Mouse (Mus musculus) liver, embryonic 12.5 days (tissue): ENCODE results near the gene E030030I06Rik. TPM values are rescaled to one million over a fixed set of nuclear protein-coding genes. Genes with fewer than 3 reads are reported as not detected.
"Not testable (repeated sequence)": the region's sequence is repeated elsewhere in the genome, so short reads cannot be mapped to it uniquely, and the experiment has no call there.

Experiments
- ATAC-seq: fragments of 200-750 bp; cut with Nextera tagmentation; 2 replicates; pipeline ENCODE4 v1.8.0; 2017; ENCODE audit warnings: moderate number of reproducible peaks, mild to moderate bottlenecking, moderate library complexity
- H3K27ac ChIP-seq: fragments of 300-500 bp; sonication (generic); 2 replicates; pipeline ENCODE4 v1.5.1; 2016; ENCODE audit warnings: mild to moderate bottlenecking
- H3K27me3 ChIP-seq: fragments of 300-500 bp; sonication (generic); replicated peaks from 2 replicates; pipeline ENCODE4 v1.6.1; 2016; ENCODE audit warnings: mild to moderate bottlenecking, moderate library complexity
- H3K36me3 ChIP-seq: fragments of 300-500 bp; sonication (generic); 2 replicates; pipeline ENCODE4 v1.6.1; 2016; ENCODE audit warnings: mild to moderate bottlenecking, moderate library complexity
- H3K4me1 ChIP-seq: fragments of 300-500 bp; sonication (generic); 2 replicates; pipeline ENCODE4 v1.6.1; 2016
- H3K4me2 ChIP-seq: fragments of 300-500 bp; sonication (generic); 2 replicates; pipeline ENCODE4 v1.6.1; 2016; ENCODE audit warnings: mild to moderate bottlenecking, moderate library complexity
- H3K4me3 ChIP-seq: fragments of 300-500 bp; sonication (generic); 2 replicates; pipeline ENCODE4 v1.5.1; 2016; ENCODE audit warnings: mild to moderate bottlenecking, moderate library complexity
- H3K9ac ChIP-seq: fragments of 300-500 bp; sonication (generic); 2 replicates; pipeline ENCODE4 v1.6.1; 2016; ENCODE audit warnings: mild to moderate bottlenecking, moderate library complexity
- H3K9me3 ChIP-seq: fragments of 300-500 bp; sonication (generic); replicated peaks from 2 replicates; pipeline ENCODE4 v1.6.1; 2016; ENCODE audit warnings: mild to moderate bottlenecking, moderate library complexity
- whole genome bisulfite sequencing: fragments of 180-500 bp; shearing (Covaris S2); methylation state at CpG from one replicate; pipeline ENCODE4 v1.1.7; 2016; ENCODE audit not compliant: insufficient replicate concordance; 5-methylcytosine and 5-hydroxymethylcytosine counted together
- polyA plus RNA-seq: library from polyadenylated mRNA; unstranded; fragments of >200 nt; fragmentation: Nextera tagmentation; extraction: Ambion mirVana; gene quantifications from 2 replicates; pipeline ENCODE4 v1.2.1, GENCODE M21; 2016

E030030I06Rik gene
- 2.7 and 3.7 TPM in 2 replicates for polyA plus RNA-seq

DNA sequence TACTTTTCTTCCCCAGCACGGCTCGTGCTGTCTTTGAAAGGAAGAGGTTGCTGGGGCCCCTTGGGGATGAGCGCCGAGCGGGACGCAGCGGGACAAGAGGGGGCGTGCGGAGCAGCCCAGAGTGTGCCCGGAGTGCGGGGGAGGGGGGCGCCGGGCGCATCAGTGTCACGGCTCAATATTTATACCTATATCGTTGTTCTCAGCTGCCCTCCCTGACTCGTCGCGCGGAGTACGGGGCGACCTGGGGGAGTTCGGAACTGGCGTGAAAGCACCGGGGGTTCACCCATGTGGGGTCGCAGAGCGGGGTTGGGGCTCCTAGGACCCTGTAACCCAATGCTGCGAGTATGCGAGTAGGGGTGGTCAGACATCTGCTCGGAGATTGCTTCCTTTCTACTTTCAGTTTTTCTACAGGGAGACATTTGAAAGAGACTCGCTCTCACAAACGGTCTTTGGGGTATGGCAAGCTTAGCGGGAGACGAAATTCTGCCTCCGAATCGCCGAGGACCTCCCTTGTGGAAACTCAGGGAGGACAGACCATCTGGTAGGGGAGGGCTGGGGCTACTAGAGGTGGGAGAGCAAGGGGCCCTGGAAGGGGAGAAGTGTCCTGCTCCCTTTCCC lies at the start of gene E030030I06Rik:
Gene E030030I06Rik, minus strand, starts transcription at position 198 of the 618 bp plus-strand sequence.
- Histone ChIP-seq H3K4me2 (peak within 1 kb of the TSS; percentile 82), H3K9me3 (no peaks in the 10 kb centered on the region), H3K27me3 (peaks cover 58% of the 10 kb centered on the region), H3K4me3 (peak within 1 kb of the TSS; percentile 62), H3K9ac (peak within 1 kb of the TSS; percentile 61), H3K27ac (no peak within 1 kb of the TSS), H3K36me3 (no peaks in the 10 kb centered on the region), H3K4me1 (peaks cover 17% of the 10 kb centered on the region)
- WGBS, result under 1% methylated on average over 36 of the region's 37 CpGs
- ATAC-seq, result no peak

DNA sequence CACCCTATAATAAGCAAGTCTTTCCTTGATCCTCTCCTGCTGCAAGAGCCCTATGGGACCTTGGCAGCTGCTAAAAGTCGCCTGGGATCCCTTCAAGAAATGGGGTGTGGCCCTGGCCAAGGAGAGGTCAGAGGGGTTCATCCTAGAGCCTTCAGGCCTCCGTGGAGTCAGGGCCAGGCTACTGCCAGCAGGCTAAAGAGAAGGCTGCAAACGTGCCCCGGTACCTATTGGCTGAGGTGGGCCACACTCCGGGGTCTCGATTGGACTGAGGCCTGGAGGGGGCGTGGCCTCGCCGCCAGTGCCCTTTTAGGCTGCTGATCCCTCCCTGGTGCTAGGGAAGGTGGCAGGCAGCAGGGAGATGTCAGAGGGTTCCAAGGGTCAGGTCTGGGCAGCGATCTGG lies 42.0 kb upstream of the E030030I06Rik start:
- not testable (repeated sequence) for H3K4me1 ChIP-seq, ATAC-seq, H3K27ac ChIP-seq, H3K9ac ChIP-seq, H3K4me2 ChIP-seq, H3K9me3 ChIP-seq, H3K27me3 ChIP-seq, H3K36me3 ChIP-seq, H3K4me3 ChIP-seq
- 3% methylated on average over 9 of the region's 10 CpGs for WGBS

DNA sequence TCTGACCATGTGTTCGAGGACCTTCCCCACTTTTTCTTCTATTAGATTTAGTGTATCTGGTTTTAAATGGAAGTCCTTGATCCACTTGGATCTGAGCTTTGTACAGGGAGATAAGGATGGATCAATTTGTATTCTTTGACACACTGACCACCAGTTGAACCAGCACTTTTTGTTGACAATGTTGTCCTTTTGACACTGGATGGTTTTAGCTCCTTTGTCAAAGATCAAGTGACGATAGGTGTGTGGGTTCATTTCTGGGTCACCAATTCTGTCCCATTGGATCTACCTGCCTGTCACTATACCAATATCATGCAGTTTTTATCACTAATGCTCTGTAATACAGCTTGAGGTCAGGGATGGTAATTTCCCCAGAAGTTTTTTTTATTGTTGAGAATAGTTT lies 27.4 kb upstream of the E030030I06Rik start:
- not testable (repeated sequence) for H3K4me3 ChIP-seq, H3K36me3 ChIP-seq, H3K9me3 ChIP-seq, H3K27ac ChIP-seq, ATAC-seq, H3K9ac ChIP-seq, H3K4me1 ChIP-seq, H3K4me2 ChIP-seq, H3K27me3 ChIP-seq
- WGBS, result 55% methylated on average over 2 of the region's 2 CpGs

DNA sequence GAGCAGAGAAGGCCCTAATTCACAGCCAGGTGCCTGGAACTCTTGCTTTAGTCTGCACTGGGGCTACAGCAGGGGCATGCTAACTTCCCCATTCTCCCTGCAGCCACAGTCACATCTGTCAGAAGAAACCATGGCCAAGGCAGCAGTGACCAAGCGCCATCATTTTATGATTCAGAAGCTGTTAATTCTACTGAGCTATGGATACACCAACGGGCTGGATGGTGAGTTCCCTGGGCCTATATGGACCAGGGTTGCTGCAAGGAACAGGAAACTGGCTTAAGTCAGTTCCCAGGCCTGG lies 25.1 kb upstream of the E030030I06Rik start:
- H3K27me3 ChIP-seq, H3K27ac ChIP-seq, H3K36me3 ChIP-seq, H3K4me3 ChIP-seq, ATAC-seq, H3K9ac ChIP-seq, H3K4me1 ChIP-seq, H3K9me3 ChIP-seq, H3K4me2 ChIP-seq: not testable (repeated sequence)
- WGBS, result 42% methylated on average over 2 of the region's 2 CpGs

GRCm38 (mm10) chr10:22173335-22174189 lies 24.5 kb upstream of the E030030I06Rik start:
- not testable (repeated sequence) for H3K4me3 ChIP-seq

GRCm38 (mm10) chr10:22172431-22173334 lies 23.6 kb upstream of the E030030I06Rik start:
- H3K27me3 ChIP-seq, ATAC-seq, H3K4me3 ChIP-seq, H3K9me3 ChIP-seq, H3K36me3 ChIP-seq, H3K4me1 ChIP-seq, H3K4me2 ChIP-seq, H3K9ac ChIP-seq, H3K27ac ChIP-seq: not testable (repeated sequence)
- WGBS, result 56% methylated on average over 4 of the region's 5 CpGs

More at GRCm38 (mm10) chr10:22173335-22174189, 24.5 kb upstream of the E030030I06Rik start:
- WGBS, result 9% methylated on average over 13 of the region's 17 CpGs
- not testable (repeated sequence) for H3K27me3 ChIP-seq, H3K4me1 ChIP-seq, H3K36me3 ChIP-seq, H3K9ac ChIP-seq, ATAC-seq, H3K27ac ChIP-seq, H3K4me2 ChIP-seq, H3K9me3 ChIP-seq

DNA sequence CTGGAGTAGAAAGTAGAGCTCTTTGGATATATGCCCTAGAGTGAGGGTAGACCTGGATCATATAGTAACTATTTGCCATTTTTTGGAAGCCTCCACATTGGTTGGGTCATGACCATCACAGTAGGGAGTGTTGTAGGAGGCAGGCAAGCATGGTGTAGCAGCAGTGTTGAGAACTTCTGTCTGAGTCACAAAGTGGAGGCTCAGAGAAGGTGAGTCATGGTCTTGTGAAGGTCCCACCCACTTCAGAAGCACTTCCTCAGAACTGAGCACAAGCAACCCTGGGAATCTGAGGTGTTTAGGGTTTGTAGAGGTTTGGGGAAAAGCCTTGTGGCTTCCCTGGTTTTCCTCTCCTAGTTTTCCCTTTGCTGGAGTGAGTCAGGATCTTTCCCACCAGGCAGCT lies 20.0 kb upstream of the E030030I06Rik start:
- H3K4me3 ChIP-seq, H3K9ac ChIP-seq, H3K9me3 ChIP-seq, H3K36me3 ChIP-seq, H3K4me2 ChIP-seq, H3K4me1 ChIP-seq, ATAC-seq, H3K27ac ChIP-seq, H3K27me3 ChIP-seq: not testable (repeated sequence)

- H3K27ac ChIP-seq, H3K4me3 ChIP-seq, H3K4me2 ChIP-seq, H3K36me3 ChIP-seq, ATAC-seq, H3K9ac ChIP-seq, H3K9me3 ChIP-seq, H3K4me1 ChIP-seq, H3K27me3 ChIP-seq: not testable (repeated sequence)
- WGBS, result 43% methylated on average over 1 of the region's 1 CpGs
Observed at GRCm38 (mm10) chr10:22167061-22167460, 18.0 kb upstream of the E030030I06Rik start.

- not testable (repeated sequence) for H3K4me1 ChIP-seq, H3K4me3 ChIP-seq, ATAC-seq, H3K9me3 ChIP-seq, H3K4me2 ChIP-seq, H3K9ac ChIP-seq, H3K27ac ChIP-seq, H3K27me3 ChIP-seq, H3K36me3 ChIP-seq
- 32% methylated on average over 2 of the region's 2 CpGs for WGBS
Observed at GRCm38 (mm10) chr10:22166025-22166424, 17.0 kb upstream of the E030030I06Rik start.

- H3K4me3 ChIP-seq, H3K36me3 ChIP-seq, H3K4me1 ChIP-seq, H3K9me3 ChIP-seq, H3K27ac ChIP-seq, H3K9ac ChIP-seq, ATAC-seq, H3K4me2 ChIP-seq: not testable (repeated sequence)
- 22% methylated on average over 5 of the region's 5 CpGs for WGBS
- H3K27me3 ChIP-seq, result peaks cover 12% of the 10 kb centered on the region
Observed at GRCm38 (mm10) chr10:22165328-22166003, 16.4 kb upstream of the E030030I06Rik start.

DNA sequence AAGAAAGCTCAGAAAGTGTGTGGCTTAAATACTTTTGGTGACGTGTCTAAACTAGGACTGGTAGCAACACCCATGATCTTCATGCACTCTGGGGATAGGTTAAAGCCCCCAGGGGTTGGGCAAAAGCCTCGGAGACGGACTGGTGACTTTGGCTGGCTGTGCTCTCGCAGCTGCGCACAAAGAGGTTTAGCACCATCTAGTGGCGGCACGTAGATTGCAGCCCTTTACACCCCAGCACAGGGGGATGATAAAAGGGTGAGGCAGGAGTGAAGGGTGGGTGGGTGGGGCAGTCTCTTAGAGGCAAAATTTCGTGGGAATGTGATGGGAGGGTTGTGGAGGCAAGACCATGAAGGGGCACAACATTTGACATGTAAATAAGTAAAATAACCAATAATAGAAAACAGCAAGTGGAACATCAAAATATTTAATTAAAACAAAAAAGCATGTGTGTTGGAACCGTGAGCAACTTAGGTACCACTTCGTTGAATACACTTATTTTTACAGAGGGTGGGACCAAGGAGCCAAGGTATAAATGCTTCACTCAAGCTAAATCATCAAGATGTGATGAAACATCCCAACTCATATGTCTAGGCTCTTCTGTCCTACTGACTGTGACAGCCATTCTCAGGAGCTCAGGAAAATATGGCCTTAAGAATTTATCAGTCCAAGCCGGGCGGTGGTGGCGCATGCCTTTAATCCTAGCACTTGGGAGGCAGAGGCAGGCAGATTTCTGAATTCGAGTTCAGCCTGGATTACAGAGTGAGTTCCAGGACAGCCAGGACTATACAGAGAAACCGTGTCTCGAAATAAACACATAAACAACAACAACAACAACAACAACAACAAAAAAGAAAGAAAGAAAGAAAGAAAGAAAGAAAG lies 14.9 kb upstream of the E030030I06Rik start:
- H3K4me3 ChIP-seq, H3K27ac ChIP-seq, ATAC-seq, H3K4me1 ChIP-seq, H3K9me3 ChIP-seq, H3K36me3 ChIP-seq, H3K9ac ChIP-seq: not testable (repeated sequence)
- Histone ChIP-seq H3K27me3 (peaks cover 24% of the 10 kb centered on the region), H3K4me2 (peak overlapping the region; percentile 22)
- WGBS, result 30% methylated on average over 15 of the region's 16 CpGs
